Mouse (Mus musculus): ENCODE measurements around the gene Kcnj15. TPM values are rescaled to one million over a fixed set of nuclear protein-coding genes. Genes with fewer than 3 reads are reported as not detected.

The Kcnj15 gene
- 0.26 and 0.27 TPM in 2 replicates for polyA plus RNA-seq (2015; fragmentation: Nextera tagmentation; extraction: Ambion mirVana)

DNA sequence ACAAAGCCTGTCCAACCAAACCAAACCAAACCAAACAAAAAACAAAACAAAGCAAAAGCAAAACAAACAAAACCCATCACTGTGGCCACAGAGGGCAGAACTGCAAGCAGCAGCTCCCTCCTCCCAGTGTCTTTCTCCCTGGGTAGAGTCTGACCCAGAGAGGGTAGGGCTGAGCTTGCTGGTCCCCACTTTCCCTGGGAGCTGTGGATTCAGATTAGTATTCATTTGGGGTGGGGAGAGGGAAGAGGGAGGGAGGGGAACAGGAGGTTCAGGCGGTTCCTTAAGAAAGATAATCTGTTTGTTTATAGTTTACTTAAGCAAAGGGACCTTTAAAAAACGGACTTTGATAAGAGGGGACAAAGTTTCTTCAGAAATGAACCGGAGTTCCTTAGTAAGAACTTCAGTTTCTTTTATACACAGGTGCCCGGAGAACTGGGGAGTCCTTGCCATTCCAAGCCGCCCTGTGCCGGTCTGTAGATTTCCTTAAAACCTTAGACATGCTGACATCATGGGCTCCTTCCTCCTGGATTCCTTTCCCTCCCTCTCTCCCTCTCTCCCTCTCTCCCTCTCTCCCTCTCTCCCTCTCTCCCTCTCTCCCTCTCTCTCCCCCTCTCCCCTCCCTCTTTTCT lies at the start of gene Kcnj15:
Kcnj15 (plus strand) TSS at position 293 of the 629 bp plus-strand sequence.
- 18% methylated on average over 6 of the region's 6 CpGs for WGBS
- Histone ChIP-seq H3K27me3 (replicated peaks; ENCODE audit: control insufficient read depth, insufficient read depth, low read length) (0 out of 2 replicates have a peak, but pooled peaks cover 3% of the 10 kb centered on the region), H3K9me3 (ENCODE audit: control insufficient read depth, low read length) (no peaks in the 10 kb centered on the region), H3K4me2 (ENCODE audit: low read depth, low read length) (no peak within 1 kb of the TSS), H3K27ac (ENCODE audit: low read length) (no peak within 1 kb of the TSS), H3K4me3 (ENCODE audit: low read length) (no peak within 1 kb of the TSS), H3K36me3 (ENCODE audit: control insufficient read depth, insufficient read depth, low read length) (no peaks in the 10 kb centered on the region), H3K4me1 (ENCODE audit: control insufficient read depth, insufficient read depth, low read length) (no peaks in the 10 kb centered on the region), H3K9ac (ENCODE audit: low read depth, low read length) (no peak within 1 kb of the TSS)
- ATAC-seq, result no peak

- no peaks in the 10 kb centered on the region for H3K9me3 ChIP-seq (ENCODE audit: control insufficient read depth, low read length)
- no peak overlapping the region for H3K27ac ChIP-seq (ENCODE audit: low read length)
- ATAC-seq, result peak; percentile 91
- WGBS, result 66% methylated on average over 7 of the region's 7 CpGs
- H3K4me1 ChIP-seq (ENCODE audit: control insufficient read depth, insufficient read depth, low read length), result no peaks in the 10 kb centered on the region
- no peaks in the 10 kb centered on the region for H3K36me3 ChIP-seq (ENCODE audit: control insufficient read depth, insufficient read depth, low read length)
- no peaks in the 10 kb centered on the region for H3K27me3 ChIP-seq (replicated peaks; ENCODE audit: control insufficient read depth, insufficient read depth, low read length)
- no peak overlapping the region for H3K4me2 ChIP-seq (ENCODE audit: low read depth, low read length)
- no peak overlapping the region for H3K9ac ChIP-seq (ENCODE audit: low read depth, low read length)
- no peak overlapping the region for H3K4me3 ChIP-seq (ENCODE audit: low read length)
These were observed 49.1 kb upstream of the Kcnj15 start for GRCm38 (mm10) chr16:95208243-95208642.

DNA sequence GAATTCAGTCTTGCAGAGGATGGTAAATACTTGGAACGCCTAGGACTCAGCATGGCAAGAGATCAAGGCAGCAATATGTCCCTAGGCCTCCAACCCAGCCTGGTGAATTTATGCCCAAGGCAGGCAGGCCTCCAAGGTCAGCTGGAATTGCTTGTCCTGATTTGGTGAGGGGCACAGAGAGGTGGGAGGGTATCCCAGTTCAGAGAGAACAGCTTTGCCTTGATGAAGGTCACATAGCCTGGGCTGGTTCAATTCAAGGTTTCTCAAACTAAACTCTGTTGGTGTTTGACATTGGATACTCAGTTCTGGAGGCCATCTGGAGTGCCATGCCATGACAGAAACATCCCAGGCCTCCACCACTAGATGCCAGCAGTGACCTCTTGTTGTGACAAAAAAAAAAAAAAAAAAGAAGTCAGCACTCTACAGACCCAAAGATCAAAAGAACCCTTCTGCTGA lies 48.3 kb upstream of the Kcnj15 start:
- H3K4me3 ChIP-seq (ENCODE audit: low read length), result no peak overlapping the region
- H3K9me3 ChIP-seq (ENCODE audit: control insufficient read depth, low read length), result no peaks in the 10 kb centered on the region
- no peaks in the 10 kb centered on the region for H3K4me1 ChIP-seq (ENCODE audit: control insufficient read depth, insufficient read depth, low read length)
- no peak overlapping the region for H3K4me2 ChIP-seq (ENCODE audit: low read depth, low read length)
- no peak for ATAC-seq
- H3K36me3 ChIP-seq (ENCODE audit: control insufficient read depth, insufficient read depth, low read length), result no peaks in the 10 kb centered on the region
- no peak overlapping the region for H3K9ac ChIP-seq (ENCODE audit: low read depth, low read length)
- H3K27ac ChIP-seq (ENCODE audit: low read length), result no peak overlapping the region
- WGBS, result 35% methylated on average over 1 of the region's 1 CpGs
- no peaks in the 10 kb centered on the region for H3K27me3 ChIP-seq (replicated peaks; ENCODE audit: control insufficient read depth, insufficient read depth, low read length)

GRCm38 (mm10) chr16:95214251-95215197 lies 42.8 kb upstream of the Kcnj15 start:
- no peak for ATAC-seq
- 60% methylated on average over 7 of the region's 7 CpGs for WGBS
- no peaks in the 10 kb centered on the region for H3K9me3 ChIP-seq (ENCODE audit: control insufficient read depth, low read length)

DNA sequence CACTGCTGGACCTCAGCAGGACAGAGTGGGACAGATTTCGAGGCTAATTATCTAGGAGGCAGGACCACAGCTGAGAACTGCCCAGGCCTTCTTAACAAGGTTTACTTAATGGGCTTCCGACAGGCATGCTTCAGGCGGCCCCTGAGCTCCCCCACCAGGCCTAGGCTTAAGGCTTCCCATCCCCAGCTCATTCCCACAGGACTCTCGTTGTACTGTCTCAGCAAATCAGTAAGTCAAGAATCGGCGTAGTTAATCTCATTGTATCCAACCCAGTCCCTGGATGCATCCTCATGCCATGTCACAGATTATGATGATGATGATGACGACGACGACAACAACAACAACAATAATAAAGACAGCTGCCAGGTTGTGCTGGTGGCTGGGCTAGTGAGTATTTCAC lies 41.6 kb upstream of the Kcnj15 start:
- Histone ChIP-seq H3K9me3 (ENCODE audit: control insufficient read depth, low read length) (no peaks in the 10 kb centered on the region), H3K27ac (ENCODE audit: low read length) (no peak overlapping the region), H3K4me1 (ENCODE audit: control insufficient read depth, insufficient read depth, low read length) (no peaks in the 10 kb centered on the region), H3K9ac (ENCODE audit: low read depth, low read length) (no peak overlapping the region), H3K27me3 (replicated peaks; ENCODE audit: control insufficient read depth, insufficient read depth, low read length) (no peaks in the 10 kb centered on the region), H3K4me3 (ENCODE audit: low read length) (no peak overlapping the region), H3K36me3 (ENCODE audit: control insufficient read depth, insufficient read depth, low read length) (no peaks in the 10 kb centered on the region), H3K4me2 (ENCODE audit: low read depth, low read length) (no peak overlapping the region)
- 81% methylated on average over 9 of the region's 9 CpGs for WGBS
- no peak for ATAC-seq

More at GRCm38 (mm10) chr16:95214251-95215197, 42.8 kb upstream of the Kcnj15 start:
- Histone ChIP-seq H3K9ac (ENCODE audit: low read depth, low read length) (no peak overlapping the region), H3K27ac (ENCODE audit: low read length) (no peak overlapping the region), H3K4me3 (ENCODE audit: low read length) (no peak overlapping the region), H3K36me3 (ENCODE audit: control insufficient read depth, insufficient read depth, low read length) (no peaks in the 10 kb centered on the region), H3K4me2 (ENCODE audit: low read depth, low read length) (no peak overlapping the region), H3K4me1 (ENCODE audit: control insufficient read depth, insufficient read depth, low read length) (no peaks in the 10 kb centered on the region), H3K27me3 (replicated peaks; ENCODE audit: control insufficient read depth, insufficient read depth, low read length) (no peaks in the 10 kb centered on the region)

- 90% methylated on average over 7 of the region's 7 CpGs for WGBS
- Histone ChIP-seq H3K4me3 (ENCODE audit: low read length) (no peak overlapping the region), H3K4me1 (ENCODE audit: control insufficient read depth, insufficient read depth, low read length) (no peaks in the 10 kb centered on the region), H3K36me3 (ENCODE audit: control insufficient read depth, insufficient read depth, low read length) (no peaks in the 10 kb centered on the region), H3K9me3 (ENCODE audit: control insufficient read depth, low read length) (no peaks in the 10 kb centered on the region), H3K27ac (ENCODE audit: low read length) (no peak overlapping the region), H3K9ac (ENCODE audit: low read depth, low read length) (no peak overlapping the region), H3K27me3 (replicated peaks; ENCODE audit: control insufficient read depth, insufficient read depth, low read length) (no peaks in the 10 kb centered on the region), H3K4me2 (ENCODE audit: low read depth, low read length) (no peak overlapping the region)
- no peak for ATAC-seq
These were observed 41.0 kb upstream of the Kcnj15 start for GRCm38 (mm10) chr16:95216346-95216745.

GRCm38 (mm10) chr16:95216824-95217223 lies 40.5 kb upstream of the Kcnj15 start:
- Histone ChIP-seq H3K4me2 (ENCODE audit: low read depth, low read length) (no peak overlapping the region), H3K36me3 (ENCODE audit: control insufficient read depth, insufficient read depth, low read length) (no peaks in the 10 kb centered on the region), H3K4me3 (ENCODE audit: low read length) (no peak overlapping the region), H3K27ac (ENCODE audit: low read length) (no peak overlapping the region), H3K9me3 (ENCODE audit: control insufficient read depth, low read length) (no peaks in the 10 kb centered on the region), H3K9ac (ENCODE audit: low read depth, low read length) (no peak overlapping the region), H3K27me3 (replicated peaks; ENCODE audit: control insufficient read depth, insufficient read depth, low read length) (no peaks in the 10 kb centered on the region), H3K4me1 (ENCODE audit: control insufficient read depth, insufficient read depth, low read length) (no peaks in the 10 kb centered on the region)
- 72% methylated on average over 5 of the region's 5 CpGs for WGBS
- ATAC-seq, result no peak

- Histone ChIP-seq H3K36me3 (ENCODE audit: control insufficient read depth, insufficient read depth, low read length) (no peaks in the 10 kb centered on the region), H3K27me3 (replicated peaks; ENCODE audit: control insufficient read depth, insufficient read depth, low read length) (no peaks in the 10 kb centered on the region), H3K4me3 (ENCODE audit: low read length) (no peak overlapping the region), H3K9ac (ENCODE audit: low read depth, low read length) (no peak overlapping the region), H3K9me3 (ENCODE audit: control insufficient read depth, low read length) (no peaks in the 10 kb centered on the region), H3K4me1 (ENCODE audit: control insufficient read depth, insufficient read depth, low read length) (no peaks in the 10 kb centered on the region), H3K4me2 (ENCODE audit: low read depth, low read length) (no peak overlapping the region), H3K27ac (ENCODE audit: low read length) (no peak overlapping the region)
- ATAC-seq, result no peak
- 71% methylated on average over 5 of the region's 5 CpGs for WGBS
These were observed 38.6 kb upstream of the Kcnj15 start for GRCm38 (mm10) chr16:95218783-95219182.

- Histone ChIP-seq H3K4me1 (ENCODE audit: control insufficient read depth, insufficient read depth, low read length) (no peaks in the 10 kb centered on the region), H3K27ac (ENCODE audit: low read length) (no peak overlapping the region), H3K9me3 (ENCODE audit: control insufficient read depth, low read length) (no peaks in the 10 kb centered on the region), H3K9ac (ENCODE audit: low read depth, low read length) (no peak overlapping the region), H3K27me3 (replicated peaks; ENCODE audit: control insufficient read depth, insufficient read depth, low read length) (no peaks in the 10 kb centered on the region), H3K4me2 (ENCODE audit: low read depth, low read length) (no peak overlapping the region), H3K36me3 (ENCODE audit: control insufficient read depth, insufficient read depth, low read length) (no peaks in the 10 kb centered on the region), H3K4me3 (ENCODE audit: low read length) (no peak overlapping the region)
- 38% methylated on average over 2 of the region's 2 CpGs for WGBS
- ATAC-seq, result peak; percentile 46; the same call in 1 of the 2 replicates
These were observed 37.9 kb upstream of the Kcnj15 start for GRCm38 (mm10) chr16:95219459-95219858.
